Mouse (Mus musculus) CD4-positive helper T cell, adult 2 months (primary cell): ENCODE measurements around the gene Wdtc1.
A peak's percentile ranks its signal among the peaks of the same experiment; 100 is the strongest.

Source experiments
- DNase-seq: peaks from one replicate; pipeline ENCODE4 v3.0.0-alpha.2; 2012; ENCODE audit warnings: low read depth, missing footprints, low spot score

Wdtc1 gene

DNA sequence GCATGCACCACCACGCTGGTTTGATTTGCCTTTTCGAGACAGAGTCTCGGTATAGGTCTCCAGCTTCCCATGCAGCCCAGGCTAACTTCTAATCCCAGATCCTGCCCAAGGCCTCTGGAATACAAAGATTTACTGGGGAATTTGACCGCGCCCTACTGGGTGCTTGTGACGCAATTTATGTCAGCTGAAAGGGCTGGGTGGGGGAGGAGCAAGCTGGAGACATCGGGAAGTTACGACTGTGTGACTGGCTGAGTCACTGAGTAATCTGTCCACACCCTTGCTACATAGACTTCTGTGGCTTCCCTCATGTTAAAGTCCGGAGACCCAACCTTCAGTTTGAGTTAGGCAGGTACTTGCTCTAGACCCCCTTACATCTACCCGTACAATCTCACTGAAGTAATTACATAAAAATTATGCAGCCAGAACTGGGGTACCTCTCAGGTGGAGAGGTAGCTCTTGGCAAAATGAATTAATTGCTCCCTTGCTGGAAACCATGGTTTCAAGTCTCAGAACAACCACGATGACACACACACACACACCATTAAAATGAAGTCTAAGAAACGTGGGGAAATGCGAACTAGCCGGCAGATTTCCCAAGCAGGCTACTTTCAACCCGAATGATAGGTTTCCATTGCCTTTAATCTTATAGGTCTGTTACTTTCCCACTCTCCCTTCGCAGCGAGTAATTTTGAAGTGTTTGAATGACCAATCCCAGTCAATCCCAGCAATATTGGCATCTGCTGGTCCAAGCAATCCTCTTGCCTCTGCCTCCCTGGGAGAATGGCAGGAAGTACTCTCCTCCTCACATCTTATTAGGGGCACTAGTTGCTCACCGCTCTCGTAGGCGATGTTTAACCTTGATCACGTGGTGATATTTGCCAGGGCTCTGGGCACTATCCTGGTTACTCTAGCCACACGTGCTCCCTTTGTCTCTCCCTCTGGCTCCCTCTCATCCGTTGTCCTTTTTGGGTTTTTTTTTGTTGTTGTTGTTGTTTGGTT lies at the start of gene Wdtc1:
Wdtc1 (minus strand) TSS at position 115 of the 999 bp plus-strand sequence.
- no peak for DNase-seq

DNA sequence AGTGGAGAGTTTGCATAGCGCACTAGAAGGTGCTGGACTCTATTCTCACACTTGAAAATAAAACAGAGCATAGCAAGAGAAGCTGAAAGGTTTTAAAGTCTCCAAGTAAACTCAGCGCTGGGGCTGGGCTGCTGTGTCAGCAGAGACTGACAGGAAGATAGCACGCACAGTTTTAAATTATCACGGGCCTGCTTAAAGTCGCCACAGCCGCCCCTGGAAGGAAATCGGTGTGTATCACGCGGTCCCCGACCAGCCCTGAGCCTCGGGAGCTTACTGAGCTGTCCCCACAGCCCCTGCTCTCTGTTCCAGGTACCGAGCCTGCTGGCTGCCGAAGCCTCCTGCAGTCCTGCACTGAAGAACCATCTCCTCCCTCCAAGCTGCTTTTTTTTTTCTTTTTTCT lies 48.7 kb upstream of the Wdtc1 start:
- no peak for DNase-seq

DNA sequence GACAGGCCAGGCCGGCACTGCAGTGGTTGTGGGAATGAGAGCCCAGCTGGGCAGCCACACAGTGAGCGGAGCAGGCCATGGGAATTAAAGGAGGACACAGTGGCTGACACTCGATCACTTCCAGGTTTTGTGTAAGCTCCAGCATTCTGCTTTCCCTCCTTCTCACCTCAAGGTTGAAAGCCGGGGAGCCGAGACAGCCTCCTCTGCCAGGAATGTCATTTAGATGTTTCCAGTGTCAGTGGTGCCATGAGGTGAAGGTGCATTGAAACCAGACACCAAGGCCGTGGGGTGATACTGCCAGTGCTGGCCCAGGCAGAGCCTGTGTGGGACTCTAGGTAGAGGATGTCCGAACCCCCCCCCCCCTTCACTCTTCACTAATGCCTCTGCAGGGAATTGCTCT lies 46.8 kb upstream of the Wdtc1 start:
- DNase-seq = no peak

DNA sequence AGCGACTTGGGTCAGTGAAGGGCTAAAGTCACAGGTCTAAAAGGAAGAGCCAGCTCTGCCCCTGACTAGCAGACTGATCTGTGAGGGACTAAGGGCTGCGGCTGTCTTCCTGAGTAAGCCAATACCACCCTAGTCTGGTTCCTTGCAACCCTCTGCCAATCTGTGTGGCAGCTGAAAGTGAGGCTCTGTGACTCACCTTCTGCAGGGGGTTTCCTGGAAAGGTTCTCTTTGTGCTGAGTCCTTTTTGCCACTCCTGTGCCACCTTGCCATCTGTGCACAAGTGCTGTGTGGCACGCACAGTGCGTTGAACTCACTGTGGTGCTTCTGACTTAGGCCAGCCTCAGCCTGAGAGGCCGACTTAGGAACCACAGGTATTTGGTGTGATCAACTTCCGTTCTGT lies 46.2 kb upstream of the Wdtc1 start:
- peak; percentile 36 for DNase-seq

DNA sequence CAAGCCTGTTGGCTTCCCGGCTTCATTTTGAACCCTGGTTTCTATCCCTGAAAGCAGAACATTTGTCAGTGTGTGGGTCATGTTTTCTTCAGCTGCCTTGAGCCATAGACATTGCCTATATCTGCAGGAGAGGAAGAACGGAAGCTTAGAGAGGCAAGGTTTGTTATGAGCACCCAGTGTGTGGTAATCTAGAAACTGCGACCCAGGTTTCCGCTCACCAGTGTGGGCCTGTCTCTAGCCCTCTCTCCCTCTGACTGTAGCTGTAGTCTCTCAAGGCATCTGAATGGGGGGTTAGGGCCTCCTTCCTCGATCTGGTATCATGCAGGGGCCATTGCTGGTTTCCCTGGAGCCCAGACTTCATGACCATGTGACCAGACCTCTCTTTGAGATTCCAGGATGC lies 45.3 kb upstream of the Wdtc1 start:
- DNase-seq = no peak

DNA sequence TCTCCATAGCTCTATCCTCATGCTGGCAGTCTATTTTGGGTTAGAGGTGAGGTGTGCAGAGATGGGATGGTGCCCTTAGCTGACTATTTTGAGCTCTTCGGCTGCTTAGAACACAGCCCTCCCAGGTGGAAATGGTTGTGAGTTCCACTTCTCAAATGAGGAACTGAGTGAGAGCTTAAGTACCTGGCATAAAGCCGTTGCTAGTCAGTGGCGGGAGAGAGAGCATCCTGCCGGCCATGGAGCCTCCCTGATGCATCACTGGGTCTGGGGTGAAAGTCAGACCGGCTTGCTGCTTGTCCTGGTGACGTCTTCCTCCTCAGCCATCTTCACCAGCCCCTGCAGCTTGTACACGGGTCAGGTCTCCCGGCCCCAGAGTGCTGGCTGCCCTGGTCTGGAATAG lies 44.7 kb upstream of the Wdtc1 start:
- DNase-seq = no peak

DNA sequence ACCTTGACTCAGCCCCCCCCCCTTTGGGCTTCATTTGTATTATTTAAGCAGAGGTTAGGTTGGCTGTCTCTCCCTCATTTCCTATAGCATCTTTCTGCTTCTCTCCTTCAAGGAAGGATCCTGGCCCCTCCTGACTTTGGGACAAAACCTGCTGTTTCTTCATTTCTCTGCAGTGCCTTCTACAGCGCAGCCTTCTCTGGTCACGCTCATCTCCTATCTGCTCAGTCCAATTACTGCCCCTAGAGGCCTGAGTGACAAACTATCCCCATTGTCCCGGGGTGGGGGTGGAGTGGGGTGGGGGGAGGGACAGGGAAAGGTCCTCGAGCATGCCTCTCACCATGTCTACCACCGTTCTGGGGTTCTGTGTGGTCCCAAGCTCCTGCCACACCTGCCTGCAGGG lies 44.0 kb upstream of the Wdtc1 start:
- DNase-seq = no peak

DNA sequence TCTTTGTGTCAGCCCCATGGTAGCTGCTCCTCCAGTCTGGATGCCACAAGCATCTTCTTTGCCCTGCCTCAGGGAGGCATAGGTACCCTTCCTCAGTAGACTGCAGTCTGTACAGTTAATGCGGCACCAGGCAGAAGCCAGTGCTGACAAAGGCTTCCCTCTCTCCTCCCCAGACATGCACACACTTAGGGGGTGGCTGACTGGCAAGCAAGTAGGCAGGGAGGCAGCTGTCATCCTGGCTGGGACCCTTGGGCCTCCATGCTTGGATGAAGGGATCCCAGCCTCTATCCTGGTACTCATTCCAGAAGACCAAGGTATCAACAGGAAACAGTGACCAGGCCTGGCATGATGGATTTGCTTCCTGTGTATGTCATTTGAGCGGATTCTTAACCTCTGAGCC lies 42.8 kb upstream of the Wdtc1 start:
- no peak for DNase-seq

DNA sequence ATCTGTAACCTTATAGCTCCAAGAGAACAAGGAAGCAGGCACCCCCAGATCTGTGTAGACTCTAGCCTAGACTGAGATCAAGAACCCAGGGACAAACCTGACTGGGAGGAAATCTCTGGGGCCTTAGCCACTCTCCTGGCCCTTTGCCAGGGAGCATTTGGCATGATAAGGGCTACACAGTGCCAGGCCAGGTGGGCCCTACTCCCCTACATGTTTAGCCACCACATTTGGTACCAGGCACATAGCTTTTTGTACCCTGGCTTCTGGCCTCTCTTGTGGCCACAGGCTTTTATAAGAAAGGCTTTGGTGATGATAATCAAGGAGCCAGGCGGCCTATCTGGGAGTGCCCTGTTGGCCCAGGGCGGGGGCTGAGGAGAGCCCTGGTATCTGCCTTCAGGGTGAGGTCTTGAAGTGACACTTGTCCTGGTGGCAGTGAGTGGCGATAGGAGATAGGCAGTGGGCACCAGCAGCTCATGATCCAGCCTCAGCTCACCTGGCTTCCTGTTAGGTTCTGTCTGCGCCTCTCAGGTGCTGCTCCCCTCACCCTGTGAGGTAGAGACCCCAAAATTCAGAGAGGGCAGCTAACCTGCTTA lies 41.8 kb upstream of the Wdtc1 start:
- DNase-seq = no peak

DNA sequence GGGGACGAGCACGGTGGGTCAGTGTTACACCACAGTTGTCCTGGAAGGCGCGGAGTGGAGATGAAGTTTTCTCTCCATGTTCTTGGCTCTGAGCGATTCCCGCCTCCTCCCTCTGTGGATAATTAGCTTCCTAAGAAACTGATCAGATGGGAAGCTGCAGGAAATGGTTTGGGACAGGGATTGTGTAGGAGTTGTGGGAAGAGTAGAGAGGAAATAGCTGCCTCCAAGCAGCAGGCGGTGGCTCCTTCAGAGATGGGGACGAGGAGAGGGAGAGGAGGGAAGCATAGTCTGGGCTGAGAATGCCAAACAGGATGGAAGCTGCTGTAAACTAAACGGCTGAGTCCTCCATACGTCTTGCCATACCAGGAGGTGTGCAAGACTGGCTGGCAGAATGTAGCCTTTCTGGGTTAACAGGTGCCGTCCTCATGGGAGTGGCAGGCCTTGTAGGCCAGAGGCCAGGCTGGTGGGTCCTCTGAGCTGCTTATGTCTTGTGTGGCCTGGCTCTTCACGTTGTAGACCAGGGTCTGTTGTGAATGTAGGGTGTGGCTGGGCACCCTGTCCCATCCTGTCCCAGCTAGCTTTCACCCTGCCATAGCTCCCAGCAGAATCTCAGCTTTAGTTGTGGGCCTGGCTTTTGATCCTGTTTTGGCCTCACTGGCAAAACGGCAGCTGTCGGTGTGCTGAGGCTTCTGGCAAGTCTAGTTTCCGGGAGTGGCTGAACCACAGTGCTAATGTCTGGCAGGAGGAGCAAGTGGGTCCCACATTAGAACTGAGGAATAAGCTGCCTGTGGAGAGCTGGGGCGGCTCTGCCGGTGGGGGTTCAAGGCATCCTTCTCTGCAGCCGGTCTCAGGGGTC lies 38.1 kb upstream of the Wdtc1 start:
- no peak for DNase-seq

DNA sequence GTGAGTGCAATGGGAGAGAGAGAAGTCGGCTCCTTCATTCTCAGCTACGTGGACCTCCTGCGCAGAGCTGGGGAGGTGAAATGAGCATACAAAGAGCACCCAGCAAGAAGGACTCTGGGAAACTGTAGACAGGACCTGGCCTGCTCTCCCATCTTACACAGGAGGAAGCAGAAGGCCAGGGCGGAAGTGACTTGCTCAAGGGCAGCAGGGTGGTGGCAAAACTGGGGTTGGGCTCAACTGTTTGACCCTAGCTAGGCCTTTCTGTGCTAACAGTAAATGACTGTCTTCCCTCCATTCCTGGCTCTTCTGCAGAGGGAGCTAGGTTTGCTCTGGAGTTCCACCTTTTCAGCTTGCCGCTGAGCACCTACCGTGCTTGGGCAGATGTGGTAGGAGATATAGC lies 37.3 kb upstream of the Wdtc1 start:
- no peak for DNase-seq

DNA sequence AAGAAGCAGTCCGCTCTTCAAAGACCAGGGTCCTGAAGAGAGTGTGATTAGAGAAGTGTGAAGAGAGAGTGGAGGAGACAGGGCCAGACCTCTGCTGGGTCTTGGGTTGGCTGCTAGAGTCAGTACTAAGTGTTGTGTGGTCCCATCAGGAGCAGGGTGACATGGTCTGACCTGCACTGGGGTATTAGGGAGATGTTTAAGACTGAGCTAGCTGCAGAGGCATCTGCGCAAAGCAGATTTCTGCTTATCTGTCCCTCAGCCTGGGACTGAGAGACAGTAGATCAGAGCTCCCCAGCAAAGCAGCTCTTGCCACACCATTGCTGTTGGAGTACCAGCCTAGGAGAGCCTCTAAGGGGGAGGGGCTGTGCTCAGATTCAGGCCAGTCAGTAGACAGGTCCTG lies 36.8 kb upstream of the Wdtc1 start:
- DNase-seq = no peak

DNA sequence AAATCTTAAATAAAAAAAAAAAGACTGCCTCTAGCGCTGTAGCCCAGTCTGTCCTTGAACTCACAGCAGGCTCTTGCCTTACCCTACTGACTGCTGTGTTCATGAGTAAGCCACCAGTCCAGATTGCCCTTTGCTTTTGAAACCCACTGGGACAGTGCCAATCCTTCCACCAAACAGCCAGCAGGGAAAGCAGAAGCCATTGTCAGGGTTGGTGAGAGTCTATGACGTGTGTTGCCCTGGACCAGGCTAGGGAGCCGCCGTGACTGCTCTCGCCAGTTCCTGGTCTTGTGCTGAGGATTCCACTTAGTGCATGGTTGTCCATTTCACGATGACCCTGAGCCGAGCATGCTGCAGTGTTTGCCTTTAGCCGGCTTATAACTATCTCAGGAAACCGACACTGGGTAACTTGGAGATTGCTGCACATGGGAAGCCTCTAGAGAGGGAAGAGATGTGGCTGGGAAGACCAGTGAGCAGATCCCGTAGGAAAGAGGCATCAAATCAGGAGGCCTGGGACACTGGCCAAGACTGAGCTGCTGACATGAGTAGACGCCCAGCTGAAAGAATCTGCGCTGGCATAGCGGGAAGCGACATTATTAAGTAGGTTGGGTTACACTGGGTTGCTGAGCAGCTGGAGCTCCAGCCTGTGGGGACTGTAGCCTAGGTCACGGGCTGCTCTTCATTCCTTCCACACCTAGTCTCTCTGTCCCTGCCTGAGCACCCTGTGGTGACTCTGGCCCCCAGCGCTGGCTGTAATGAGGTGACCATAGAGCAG lies 35.7 kb upstream of the Wdtc1 start:
- DNase-seq = no peak

DNA sequence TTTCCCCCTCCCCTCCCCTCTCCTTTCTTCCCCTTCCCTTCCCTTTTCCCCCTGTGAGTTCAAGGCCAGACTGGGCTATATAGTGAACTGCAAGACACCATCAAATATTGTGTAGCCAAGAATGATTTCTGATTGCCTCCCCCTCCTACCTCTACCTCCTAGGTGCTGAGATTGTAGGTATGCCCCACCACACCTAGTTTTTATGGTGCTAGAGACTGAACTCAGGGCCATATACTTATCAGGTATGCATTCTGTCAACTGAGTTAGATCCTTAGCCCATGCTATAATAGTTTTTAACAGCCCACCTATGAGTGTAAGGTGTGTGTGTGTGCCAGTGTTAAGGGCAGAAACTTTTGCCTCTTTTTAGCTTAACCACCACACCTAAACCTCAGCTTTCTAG lies 33.8 kb upstream of the Wdtc1 start:
- DNase-seq = no peak

DNA sequence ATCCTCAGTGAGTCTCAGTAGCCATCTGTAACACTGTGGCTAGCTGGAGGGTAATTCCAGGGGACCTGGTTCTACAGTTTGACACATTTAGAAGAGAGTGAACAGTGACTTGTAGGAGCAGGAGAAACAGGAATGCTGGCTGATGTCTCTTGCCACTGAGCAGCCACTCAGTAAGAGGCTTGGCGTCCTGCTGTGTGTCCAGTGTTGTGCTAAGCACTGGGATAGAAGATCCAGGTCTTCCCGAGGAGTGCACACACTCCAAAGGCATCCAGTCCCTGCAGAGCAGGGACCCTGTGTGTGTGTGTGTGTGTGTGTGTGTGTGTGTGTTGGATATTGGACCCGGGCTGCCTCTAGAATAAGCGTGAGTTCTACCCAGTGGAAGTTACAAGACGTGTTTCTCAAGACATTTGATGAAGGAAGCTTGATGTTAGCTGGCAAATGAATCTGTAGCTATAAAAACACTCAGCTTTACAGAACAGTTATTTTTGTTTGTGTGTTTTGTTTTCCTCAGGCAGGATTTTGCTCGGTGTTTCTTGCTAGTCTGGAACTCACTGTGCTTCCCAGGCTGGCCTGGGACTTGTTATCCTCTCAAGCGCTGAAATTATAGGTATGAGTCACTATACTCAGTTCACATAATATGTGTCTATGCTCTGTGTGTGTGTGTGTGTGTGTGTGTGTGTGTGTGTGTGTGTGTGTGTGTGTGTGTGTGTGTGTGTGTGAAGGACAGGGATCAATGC lies 32.9 kb upstream of the Wdtc1 start:
- DNase-seq = no peak

DNA sequence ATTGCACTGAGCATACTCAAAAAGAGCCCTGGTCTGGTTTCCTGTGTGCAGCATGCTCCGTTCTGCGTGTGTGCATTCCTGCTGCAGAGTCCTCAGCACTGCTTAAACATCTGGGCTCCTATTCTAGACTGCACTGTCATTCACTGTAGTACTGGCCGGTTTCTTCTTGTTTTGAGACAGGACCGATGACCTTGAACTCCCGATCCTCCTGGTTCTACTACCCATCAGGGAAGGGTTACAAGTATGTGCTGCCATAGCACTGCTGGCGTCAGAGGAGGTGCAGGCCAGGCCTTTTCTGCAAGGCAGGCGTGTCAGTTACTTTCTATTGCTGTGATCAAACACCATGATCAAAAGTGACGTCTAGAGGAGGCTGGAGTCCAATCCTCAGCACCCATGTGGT lies 27.9 kb upstream of the Wdtc1 start:
- no peak for DNase-seq

DNA sequence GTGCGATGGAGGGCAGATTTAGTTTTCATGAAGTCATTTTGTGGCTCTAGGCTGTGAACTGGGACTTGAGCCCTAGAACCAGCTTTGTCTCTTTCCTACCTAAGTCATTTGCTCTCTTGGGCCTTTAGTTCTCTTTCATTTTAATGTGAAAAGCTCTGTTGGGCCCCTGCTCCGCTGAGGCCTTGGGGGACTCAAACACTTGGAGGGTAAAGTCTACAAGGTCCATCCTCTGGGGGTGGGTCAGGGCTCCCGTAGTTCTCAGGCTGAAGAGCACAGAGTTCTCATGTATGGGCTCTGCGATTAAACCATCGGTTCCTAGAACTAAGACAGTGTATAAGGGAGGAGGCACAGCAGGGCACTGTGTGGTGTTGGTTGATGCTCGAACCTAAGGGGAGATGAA lies 27.3 kb upstream of the Wdtc1 start:
- DNase-seq = no peak

DNA sequence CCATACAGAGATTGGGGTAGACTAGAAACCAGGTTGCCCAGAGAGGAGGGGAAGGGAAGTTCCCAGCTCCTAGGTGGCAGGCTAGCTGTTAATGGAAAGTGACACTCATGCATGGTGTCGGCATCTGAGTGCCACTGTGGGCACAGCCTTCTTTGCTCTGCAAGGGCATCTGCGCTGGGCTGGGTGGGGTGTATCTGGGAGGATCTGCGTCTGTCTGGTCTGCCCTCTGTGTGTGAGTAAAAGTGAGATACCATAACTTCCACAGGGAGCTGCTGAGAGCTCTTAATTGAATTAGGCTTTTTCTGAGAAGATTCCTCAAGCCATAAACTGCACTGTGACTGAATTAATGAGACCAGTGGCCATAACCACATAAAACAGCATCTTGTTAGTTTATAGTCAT lies 26.6 kb upstream of the Wdtc1 start:
- DNase-seq = no peak

DNA sequence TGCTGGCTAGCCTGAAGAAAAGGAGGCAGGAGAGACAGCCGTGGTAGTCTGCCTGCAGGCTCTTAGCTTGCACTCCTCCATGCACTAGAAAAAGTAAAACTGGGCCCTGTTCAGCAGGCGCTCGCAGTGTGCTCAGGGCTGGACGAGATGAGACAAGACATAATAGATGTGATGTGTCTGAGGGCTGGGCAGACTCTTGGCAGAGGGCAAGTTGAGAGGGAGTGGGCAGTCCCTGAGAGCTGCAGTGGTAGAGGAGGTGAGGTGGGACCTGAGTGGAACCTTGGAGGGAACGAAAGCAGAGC lies 25.7 kb upstream of the Wdtc1 start:
- no peak for DNase-seq

DNA sequence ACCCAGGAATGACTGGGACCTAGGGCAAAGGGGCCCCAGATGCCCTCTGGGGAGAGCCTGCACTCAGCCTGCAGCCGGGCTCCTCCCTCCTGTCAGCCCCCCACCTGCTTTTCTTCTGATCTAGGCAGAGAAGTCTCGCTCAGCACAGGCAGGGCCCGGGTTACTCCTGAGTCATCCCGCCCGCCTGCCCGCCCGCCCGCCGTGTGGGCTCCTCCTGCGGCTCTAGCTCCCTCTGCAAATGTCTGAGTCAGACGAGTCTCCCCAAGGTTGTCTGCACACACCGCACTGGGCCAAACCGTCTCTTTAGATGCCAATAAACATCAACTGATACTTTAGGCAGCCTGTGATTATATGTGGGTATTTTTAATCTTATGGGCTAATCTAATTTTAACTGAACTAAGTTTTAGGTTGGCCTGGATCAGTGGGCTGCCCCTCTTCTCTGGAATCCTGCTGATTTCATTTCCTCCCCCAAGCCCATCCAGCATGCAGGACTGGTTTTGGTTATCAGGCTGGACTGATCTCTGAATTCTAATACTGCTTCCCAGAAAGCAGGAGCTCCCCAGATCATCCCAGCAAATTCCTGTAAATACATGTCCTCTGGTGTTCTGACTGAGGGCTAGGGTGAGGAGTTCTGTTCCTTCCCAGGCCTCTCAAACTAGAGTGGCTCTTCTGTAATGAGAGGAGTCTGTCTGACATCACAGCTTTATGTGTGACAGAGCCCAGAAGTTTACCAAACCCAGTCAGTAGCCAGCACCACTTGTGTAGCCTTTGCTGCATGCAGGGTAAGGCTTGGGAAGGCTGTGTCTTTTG lies 25.2 kb upstream of the Wdtc1 start:
- DNase-seq = peak; percentile 17
